Mouse (Mus musculus): Measurements from ENCODE around the gene Parp3.

- TF ChIP-seq POLR2A (IDR thresholded peaks at IDR 0.05; ENCODE audit: control insufficient read depth in 1 of 2, insufficient read depth in 1 of 2, low read depth in 1 of 2, low read length in 2 of 2, poor library complexity in 1 of 2) (no peak), RCOR1 (IDR thresholded peaks at IDR 0.05; ENCODE audit: low read depth, low read length) (no peak), ZC3H11A (IDR thresholded peaks at IDR 0.05; ENCODE audit: low read depth, low read length) (no peak), ZKSCAN1 (IDR thresholded peaks at IDR 0.05; ENCODE audit: low read depth, low read length) (no peak), ZNF384 (IDR thresholded peaks at IDR 0.05; ENCODE audit: low read depth, low read length) (no peak), ETS1 (IDR thresholded peaks at IDR 0.05; ENCODE audit: low read depth, low read length) (no peak), CTCF (IDR thresholded peaks at IDR 0.05 in 2 of 3, conservative IDR thresholded peaks at IDR 0.05 in 1 of 3; ENCODE audit: control insufficient read depth in 1 of 3, insufficient read depth in 1 of 3, low read depth in 2 of 3, low read length in 3 of 3, poor library complexity in 1 of 3, severe bottlenecking in 1 of 3) (no peak), RAD21 (IDR thresholded peaks at IDR 0.05; ENCODE audit: low read depth, low read length) (no peak), GABPA (IDR thresholded peaks at IDR 0.05; ENCODE audit: low read depth, low read length) (no peak), SMC3 (IDR thresholded peaks at IDR 0.05; ENCODE audit: low read depth, low read length) (no peak), MAZ (IDR thresholded peaks at IDR 0.05; ENCODE audit: low read depth, low read length) (no peak)
Observed at GRCm38 (mm10) chr9:106469776-106470175, 7.0 kb downstream of the Parp3 start.
